Mouse (Mus musculus) forelimb bud, embryonic 11.5 days (tissue): ENCODE measurements around the gene Il13.

Source experiments
- DNase-seq: peaks from one replicate; pipeline ENCODE4 v3.0.0-alpha.2; 2012; ENCODE audit warnings: low read depth, low spot score

Gene Il13

DNA sequence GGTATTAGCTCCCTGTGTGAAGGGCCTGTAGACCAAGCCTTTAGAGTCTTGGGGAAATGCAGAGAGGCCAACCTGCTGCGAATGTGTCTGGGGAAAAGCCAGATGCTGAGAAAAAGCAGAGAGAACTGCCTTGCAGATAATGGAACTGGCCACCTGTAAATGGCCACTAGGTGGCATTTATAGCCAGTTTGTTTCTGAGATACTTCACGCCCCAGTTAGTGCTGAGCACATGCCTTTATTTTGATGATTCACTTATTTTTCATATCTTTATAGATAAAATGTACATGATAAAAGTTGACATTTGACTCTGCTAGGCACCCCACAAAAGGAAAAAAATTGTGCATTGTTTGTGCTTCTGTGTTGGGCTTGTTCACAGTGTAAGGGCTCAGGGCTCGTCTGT, 49.7 kb downstream of the Il13 start:
- peak; percentile 32 for DNase-seq

DNA sequence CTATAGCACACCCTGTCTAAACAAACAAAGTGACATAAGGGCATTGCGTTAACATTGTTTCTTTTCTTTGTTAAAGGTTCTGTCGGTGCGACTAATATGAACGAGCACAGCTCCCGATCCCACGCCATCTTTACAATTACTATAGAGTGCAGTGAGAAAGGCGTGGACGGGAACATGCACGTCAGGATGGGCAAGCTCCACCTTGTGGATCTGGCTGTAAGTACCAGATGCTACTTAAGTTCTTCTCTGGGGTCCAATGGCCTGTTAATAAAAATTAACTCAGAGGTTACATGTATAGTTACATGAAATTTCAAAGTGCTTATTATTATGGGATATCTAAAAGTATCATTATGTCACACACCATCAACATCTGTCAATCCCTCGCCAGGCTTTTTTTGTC, 51.4 kb downstream of the Il13 start:
- DNase-seq = no peak
